Mouse (Mus musculus): ENCODE data around the gene Gm3633. TPM values are rescaled to one million over a fixed set of nuclear protein-coding genes. Genes with fewer than 3 reads are reported as not detected.
"Not testable (repeated sequence)": the region's sequence is repeated elsewhere in the genome, so short reads cannot be mapped to it uniquely, and the experiment has no call there.

The Gm3633 gene
- polyA plus RNA-seq (2015; fragmentation: Nextera tagmentation; extraction: Ambion mirVana), result not detected in 2 replicates

- H3K27me3 ChIP-seq; H3K4me2 ChIP-seq; ATAC-seq (replicated peaks; ENCODE audit: low FRiP score); H3K27ac ChIP-seq; H3K9ac ChIP-seq; H3K4me3 ChIP-seq (replicated peaks); H3K4me1 ChIP-seq; H3K9me3 ChIP-seq (replicated peaks); H3K36me3 ChIP-seq: not testable (repeated sequence)
- WGBS, result 83% methylated on average over 1 of the region's 2 CpGs
Observed at GRCm38 (mm10) chr14:42641817-42642216, at the start of gene Gm3633. TSS of gene Gm3633 (minus strand) at chr14:42641917.

- ATAC-seq (replicated peaks; ENCODE audit: low FRiP score); H3K27ac ChIP-seq; H3K9ac ChIP-seq; H3K4me1 ChIP-seq; H3K4me2 ChIP-seq; H3K9me3 ChIP-seq (replicated peaks); H3K36me3 ChIP-seq; H3K27me3 ChIP-seq; H3K4me3 ChIP-seq (replicated peaks): not testable (repeated sequence)
- no CpG with 5 or more reads among the region's 1 CpGs for WGBS
Observed at GRCm38 (mm10) chr14:42655638-42656037, 13.9 kb upstream of the Gm3633 start, which contains the start of gene Gm10378. TSS of gene Gm10378 (plus strand) at chr14:42655938.

GRCm38 (mm10) chr14:42599782-42600181 is 41.9 kb downstream of the Gm3633 start, which contains the start of gene Gm17124:
TSS of gene Gm17124 (minus strand) at chr14:42599882.
- not testable (repeated sequence) for H3K4me1 ChIP-seq; H3K4me3 ChIP-seq (replicated peaks); H3K36me3 ChIP-seq; H3K27me3 ChIP-seq; H3K4me2 ChIP-seq; H3K9me3 ChIP-seq (replicated peaks); H3K27ac ChIP-seq; ATAC-seq (replicated peaks; ENCODE audit: low FRiP score); H3K9ac ChIP-seq
- WGBS, result no CpG with 5 or more reads among the region's 3 CpGs

Small RNAs within 50 kb of the gene (microRNA-seq; reads per million reads assigned to microRNA genes)
- not detected for gene Gm23620
- not detected for gene Gm25228

Other genes starting within 250 kb of the Gm3633 start
- gene Gm8005, start 202.2 kb downstream of the Gm3633 start, polyA plus RNA-seq (2015; fragmentation: Nextera tagmentation; extraction: Ambion mirVana), result not detected in 2 replicates
- gene Gm8011, start 178.0 kb downstream of the Gm3633 start, polyA plus RNA-seq (2015; fragmentation: Nextera tagmentation; extraction: Ambion mirVana), result not detected in 2 replicates
- gene Gm8020, start 139.6 kb downstream of the Gm3633 start, polyA plus RNA-seq (2015; fragmentation: Nextera tagmentation; extraction: Ambion mirVana), result not detected in 2 replicates
- not detected in 2 replicates for gene Gm8024, start 117.6 kb downstream of the Gm3633 start, polyA plus RNA-seq (2015; fragmentation: Nextera tagmentation; extraction: Ambion mirVana)
- gene Gm17124, start 42.0 kb downstream of the Gm3633 start, polyA plus RNA-seq (2015; fragmentation: Nextera tagmentation; extraction: Ambion mirVana), result not detected in 2 replicates
- not detected in 2 replicates for gene Gm10378, start 14.0 kb upstream of the Gm3633 start, polyA plus RNA-seq (2015; fragmentation: Nextera tagmentation; extraction: Ambion mirVana)
- not detected in 2 replicates for gene Gm3015, start 126.9 kb upstream of the Gm3633 start, polyA plus RNA-seq (2015; fragmentation: Nextera tagmentation; extraction: Ambion mirVana)
- not detected in 2 replicates for gene Gm10377, start 156.1 kb upstream of the Gm3633 start, polyA plus RNA-seq (2015; fragmentation: Nextera tagmentation; extraction: Ambion mirVana)
- not detected in 2 replicates for gene Gm21977, start 211.6 kb upstream of the Gm3633 start, polyA plus RNA-seq (2015; fragmentation: Nextera tagmentation; extraction: Ambion mirVana)